Mouse (Mus musculus): Measurements from ENCODE around the gene Prdx2. TPM values are rescaled to one million over a fixed set of nuclear protein-coding genes. Genes with fewer than 3 reads are reported as not detected.

Prdx2 gene
- polyA plus RNA-seq, 1 experiment from 2014 or later, result 1,326 TPM

DNA sequence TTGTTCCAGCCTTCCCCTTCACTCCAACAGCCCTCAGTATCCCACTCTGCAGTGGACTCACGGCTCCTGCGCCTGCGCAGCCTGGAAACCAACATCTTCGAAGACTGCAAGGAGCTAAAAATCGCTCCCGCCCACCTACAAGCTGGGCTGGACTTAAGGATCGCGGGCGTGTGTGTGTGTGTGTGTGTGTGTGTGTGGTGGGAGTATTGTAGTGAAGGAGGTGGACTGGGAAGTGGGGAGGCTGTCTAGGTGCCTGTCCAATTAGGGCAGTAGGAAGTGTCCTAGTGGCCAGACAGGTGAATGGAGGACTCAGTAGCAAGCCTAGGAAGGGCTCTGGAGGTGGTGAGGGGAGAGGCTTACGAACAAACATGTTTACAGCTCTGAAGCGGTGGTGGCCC, 24.2 kb upstream of the Prdx2 start:
- Histone ChIP-seq H3K9ac (ENCODE audit: low read length) (no peak overlapping the region), H3K27ac (replicated peaks; ENCODE audit: low read depth, low read length) (no peak overlapping the region), H3K4me2 (ENCODE audit: low read depth, severe bottlenecking) (peak overlapping the region; percentile 72; the same call in 1 of the 2 replicates), H3K9me3 (ENCODE audit: control insufficient read depth, low read length) (no peaks in the 10 kb centered on the region), H3K27me3 (ENCODE audit: control insufficient read depth, insufficient read depth, low read length) (peaks cover 43% of the 10 kb centered on the region), H3K4me1 (ENCODE audit: control insufficient read depth, insufficient read depth, low read length) (peaks cover 9% of the 10 kb centered on the region), H3K36me3 (ENCODE audit: control insufficient read depth, insufficient read depth, low read length) (no peaks in the 10 kb centered on the region), H3K4me3 (ENCODE audit: low read depth, low read length) (no peak overlapping the region)
- DNase-seq (ENCODE audit: low spot score), result no peak
- 0 out of 2 replicates have a peak, but pooled peaks have one; percentile 20 for ATAC-seq (ENCODE audit: insufficient number of reproducible peaks, low FRiP score, low TSS enrichment, low read depth)
- WGBS, result 4% methylated on average over 11 of the region's 11 CpGs

DNA sequence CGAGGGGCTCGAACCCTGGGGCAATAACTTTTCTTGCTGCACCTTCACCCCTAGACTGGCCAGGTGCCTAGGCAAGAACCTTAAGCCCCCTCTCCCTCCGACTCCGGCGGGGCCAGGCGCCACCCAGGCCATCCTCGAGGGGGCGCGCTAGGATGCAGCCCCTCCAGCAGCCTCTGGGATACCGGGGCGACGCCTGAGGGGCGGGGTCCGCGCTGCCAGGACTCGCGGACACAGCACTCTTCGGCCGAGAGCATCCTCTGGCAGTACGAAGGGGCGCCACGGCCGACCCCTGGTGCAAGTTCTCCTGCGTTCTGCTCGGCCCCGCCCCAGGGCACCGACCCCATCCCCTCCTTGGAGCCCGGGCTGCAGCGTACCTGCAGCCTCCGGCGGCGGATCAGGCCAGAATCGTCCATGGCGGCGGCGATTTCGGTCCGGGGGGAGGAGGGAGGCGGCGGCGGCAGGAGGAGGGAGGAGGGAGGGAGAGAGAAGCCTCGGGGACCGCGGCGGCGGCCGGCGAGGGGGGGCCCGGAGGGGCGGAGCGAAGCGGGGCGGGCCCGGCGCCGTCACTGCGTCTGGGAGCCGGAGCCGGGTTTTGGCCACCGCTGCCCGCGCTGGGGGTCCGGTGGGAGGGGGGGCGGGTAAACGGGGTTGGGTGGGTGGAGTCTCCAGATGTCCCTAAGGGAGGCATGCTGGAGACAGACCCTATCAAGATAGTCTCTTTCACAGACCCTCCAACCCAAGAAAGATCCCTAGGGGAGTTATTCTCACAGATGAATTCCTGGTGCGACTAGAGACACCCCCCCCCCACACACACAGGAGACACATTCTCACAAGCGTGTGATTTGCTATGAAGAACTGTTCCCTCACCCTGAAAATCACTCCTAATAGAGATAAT, 23.5 kb upstream of the Prdx2 start:
- peak overlapping the region; percentile 37 for H3K4me3 ChIP-seq (ENCODE audit: low read depth, low read length)
- ATAC-seq (ENCODE audit: insufficient number of reproducible peaks, low FRiP score, low TSS enrichment, low read depth), result peak; percentile 51; the same call in 1 of the 2 replicates
- H3K4me2 ChIP-seq (ENCODE audit: low read depth, severe bottlenecking), result peak overlapping the region; percentile 72
- H3K9ac ChIP-seq (ENCODE audit: low read length), result no peak overlapping the region
- under 1% methylated on average over 48 of the region's 67 CpGs for WGBS
- peaks cover 9% of the 10 kb centered on the region for H3K4me1 ChIP-seq (ENCODE audit: control insufficient read depth, insufficient read depth, low read length)
- no peaks in the 10 kb centered on the region for H3K36me3 ChIP-seq (ENCODE audit: control insufficient read depth, insufficient read depth, low read length)
- no peak overlapping the region for H3K27ac ChIP-seq (replicated peaks; ENCODE audit: low read depth, low read length)
- H3K27me3 ChIP-seq (ENCODE audit: control insufficient read depth, insufficient read depth, low read length), result peaks cover 49% of the 10 kb centered on the region
- peak; percentile 61 for DNase-seq (ENCODE audit: low spot score)
- H3K9me3 ChIP-seq (ENCODE audit: control insufficient read depth, low read length), result no peaks in the 10 kb centered on the region

GRCm38 (mm10) chr8:84946528-84947240, 22.7 kb upstream of the Prdx2 start, which contains the start of gene Rtbdn:
Gene Rtbdn, plus strand, starts transcription at chr8:84946991.
- Histone ChIP-seq H3K9me3 (ENCODE audit: control insufficient read depth, low read length) (no peaks in the 10 kb centered on the region), H3K9ac (ENCODE audit: low read length) (no peak within 1 kb of the TSS), H3K27ac (replicated peaks; ENCODE audit: low read depth, low read length) (no peak within 1 kb of the TSS), H3K36me3 (ENCODE audit: control insufficient read depth, insufficient read depth, low read length) (no peaks in the 10 kb centered on the region), H3K4me1 (ENCODE audit: control insufficient read depth, insufficient read depth, low read length) (peaks cover 9% of the 10 kb centered on the region), H3K4me3 (ENCODE audit: low read depth, low read length) (peak within 1 kb of the TSS; percentile 37), H3K27me3 (ENCODE audit: control insufficient read depth, insufficient read depth, low read length) (peaks cover 49% of the 10 kb centered on the region), H3K4me2 (ENCODE audit: low read depth, severe bottlenecking) (peak within 1 kb of the TSS; percentile 72)
- 13% methylated on average over 17 of the region's 17 CpGs for WGBS
- ATAC-seq (ENCODE audit: insufficient number of reproducible peaks, low FRiP score, low TSS enrichment, low read depth) (no peak), DNase-seq (ENCODE audit: low spot score) (no peak)

- WGBS, result 15% methylated on average over 9 of the region's 9 CpGs
- peaks cover 9% of the 10 kb centered on the region for H3K4me1 ChIP-seq (ENCODE audit: control insufficient read depth, insufficient read depth, low read length)
- DNase-seq (ENCODE audit: low spot score), result peak; percentile 81
- H3K36me3 ChIP-seq (ENCODE audit: control insufficient read depth, insufficient read depth, low read length), result no peaks in the 10 kb centered on the region
- no peak overlapping the region for H3K9ac ChIP-seq (ENCODE audit: low read length)
- H3K27ac ChIP-seq (replicated peaks; ENCODE audit: low read depth, low read length), result no peak overlapping the region
- no peak overlapping the region for H3K4me2 ChIP-seq (ENCODE audit: low read depth, severe bottlenecking)
- H3K4me3 ChIP-seq (ENCODE audit: low read depth, low read length), result no peak overlapping the region
- H3K27me3 ChIP-seq (ENCODE audit: control insufficient read depth, insufficient read depth, low read length), result peaks cover 49% of the 10 kb centered on the region
- H3K9me3 ChIP-seq (ENCODE audit: control insufficient read depth, low read length), result no peaks in the 10 kb centered on the region
- ATAC-seq (ENCODE audit: insufficient number of reproducible peaks, low FRiP score, low TSS enrichment, low read depth), result no peak
These were observed 22.2 kb upstream of the Prdx2 start for GRCm38 (mm10) chr8:84947241-84947545.

DNA sequence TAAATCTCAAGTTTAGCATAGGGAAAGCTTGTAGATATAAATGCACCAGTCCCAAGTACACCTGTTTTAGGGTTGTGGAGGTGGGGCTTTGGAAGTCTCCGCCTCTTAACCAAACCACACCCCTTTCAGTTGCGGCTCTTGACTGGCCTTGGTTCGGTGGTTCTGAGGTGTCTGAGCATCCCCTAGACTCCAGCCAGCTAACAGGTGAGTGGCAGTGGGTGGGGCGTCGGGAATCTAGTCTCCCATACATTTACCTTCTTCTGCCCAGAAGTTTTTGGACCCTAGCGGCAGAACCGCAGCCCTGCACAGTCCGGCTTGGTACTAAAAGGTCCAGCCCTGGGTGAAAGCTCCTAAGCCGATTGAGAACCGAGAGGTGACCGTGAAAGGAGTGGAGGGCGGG, 19.6 kb upstream of the Prdx2 start:
- Histone ChIP-seq H3K36me3 (ENCODE audit: control insufficient read depth, insufficient read depth, low read length) (no peaks in the 10 kb centered on the region), H3K9me3 (ENCODE audit: control insufficient read depth, low read length) (no peaks in the 10 kb centered on the region), H3K27ac (replicated peaks; ENCODE audit: low read depth, low read length) (no peak overlapping the region), H3K9ac (ENCODE audit: low read length) (no peak overlapping the region), H3K4me3 (ENCODE audit: low read depth, low read length) (no peak overlapping the region), H3K27me3 (ENCODE audit: control insufficient read depth, insufficient read depth, low read length) (peaks cover 36% of the 10 kb centered on the region), H3K4me2 (ENCODE audit: low read depth, severe bottlenecking) (no peak overlapping the region), H3K4me1 (ENCODE audit: control insufficient read depth, insufficient read depth, low read length) (peaks cover 9% of the 10 kb centered on the region)
- WGBS, result 24% methylated on average over 12 of the region's 12 CpGs
- ATAC-seq (ENCODE audit: insufficient number of reproducible peaks, low FRiP score, low TSS enrichment, low read depth) (no peak), DNase-seq (ENCODE audit: low spot score) (no peak)

GRCm38 (mm10) chr8:84952612-84953255, 16.7 kb upstream of the Prdx2 start:
- H3K4me2 ChIP-seq (ENCODE audit: low read depth, severe bottlenecking), result no peak overlapping the region
- WGBS, result 8% methylated on average over 18 of the region's 18 CpGs
- peaks cover 3% of the 10 kb centered on the region; the same call in 1 of the 2 replicates for H3K36me3 ChIP-seq (ENCODE audit: control insufficient read depth, insufficient read depth, low read length)
- no peak overlapping the region for H3K9ac ChIP-seq (ENCODE audit: low read length)
- peaks cover 10% of the 10 kb centered on the region; the same call in 1 of the 2 replicates for H3K27me3 ChIP-seq (ENCODE audit: control insufficient read depth, insufficient read depth, low read length)
- no peak overlapping the region for H3K4me3 ChIP-seq (ENCODE audit: low read depth, low read length)
- ATAC-seq (ENCODE audit: insufficient number of reproducible peaks, low FRiP score, low TSS enrichment, low read depth), result no peak
- no peak for DNase-seq (ENCODE audit: low spot score)
- no peaks in the 10 kb centered on the region for H3K4me1 ChIP-seq (ENCODE audit: control insufficient read depth, insufficient read depth, low read length)
- H3K9me3 ChIP-seq (ENCODE audit: control insufficient read depth, low read length), result no peaks in the 10 kb centered on the region
- no peak overlapping the region for H3K27ac ChIP-seq (replicated peaks; ENCODE audit: low read depth, low read length)

DNA sequence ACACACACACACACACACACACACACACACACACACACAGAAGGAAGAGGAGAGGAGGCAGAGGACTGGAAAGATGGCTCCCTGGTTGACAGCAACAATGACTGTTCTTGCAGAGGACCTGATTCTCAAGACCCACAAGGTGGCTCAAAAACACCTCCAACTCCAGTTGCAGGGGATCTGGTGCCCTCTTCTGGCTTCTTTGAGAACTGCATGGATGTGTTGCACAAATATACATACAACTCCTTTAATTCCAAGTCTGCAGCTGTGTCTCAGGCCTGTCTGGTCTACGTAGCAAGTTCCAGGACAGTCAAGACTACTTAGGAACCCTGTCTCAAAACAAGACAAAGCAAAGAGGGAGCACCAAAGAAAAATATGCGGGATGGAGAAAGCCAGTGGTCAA, 12.6 kb upstream of the Prdx2 start:
- H3K27ac ChIP-seq (replicated peaks; ENCODE audit: low read depth, low read length), result no peak overlapping the region
- no peaks in the 10 kb centered on the region for H3K4me1 ChIP-seq (ENCODE audit: control insufficient read depth, insufficient read depth, low read length)
- no peak overlapping the region for H3K4me3 ChIP-seq (ENCODE audit: low read depth, low read length)
- no peaks in the 10 kb centered on the region for H3K27me3 ChIP-seq (ENCODE audit: control insufficient read depth, insufficient read depth, low read length)
- H3K36me3 ChIP-seq (ENCODE audit: control insufficient read depth, insufficient read depth, low read length), result peaks cover 5% of the 10 kb centered on the region; the same call in 1 of the 2 replicates
- H3K9ac ChIP-seq (ENCODE audit: low read length), result no peak overlapping the region
- no peak overlapping the region for H3K4me2 ChIP-seq (ENCODE audit: low read depth, severe bottlenecking)
- DNase-seq (ENCODE audit: low spot score) (peak; percentile 88), ATAC-seq (ENCODE audit: insufficient number of reproducible peaks, low FRiP score, low TSS enrichment, low read depth) (no peak)
- WGBS, result 46% methylated on average over 2 of the region's 2 CpGs
- no peaks in the 10 kb centered on the region for H3K9me3 ChIP-seq (ENCODE audit: control insufficient read depth, low read length)

DNA sequence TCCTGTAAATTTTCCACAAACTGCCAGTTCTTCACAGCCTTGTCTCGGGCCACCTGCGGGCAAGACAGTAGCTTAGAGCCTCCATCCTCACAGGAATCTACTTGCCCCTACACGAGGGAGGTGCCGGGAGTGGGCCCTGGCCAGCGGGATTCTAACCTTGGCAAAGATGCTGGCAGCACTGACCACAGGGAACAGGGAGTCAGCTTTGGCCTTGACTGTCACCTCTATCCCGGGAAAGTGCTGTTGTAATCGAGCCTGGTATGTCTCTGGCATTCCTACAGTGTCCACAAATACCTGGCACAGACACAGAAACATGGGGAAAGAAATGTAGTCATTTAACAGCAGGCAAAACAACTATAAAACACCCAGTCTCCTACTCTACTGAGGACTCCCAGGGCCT, 9.6 kb upstream of the Prdx2 start:
- Histone ChIP-seq H3K4me3 (ENCODE audit: low read depth, low read length) (no peak overlapping the region), H3K27me3 (ENCODE audit: control insufficient read depth, insufficient read depth, low read length) (no peaks in the 10 kb centered on the region), H3K4me1 (ENCODE audit: control insufficient read depth, insufficient read depth, low read length) (peaks cover under 1% of the 10 kb centered on the region), H3K9me3 (ENCODE audit: control insufficient read depth, low read length) (no peaks in the 10 kb centered on the region), H3K27ac (replicated peaks; ENCODE audit: low read depth, low read length) (no peak overlapping the region), H3K4me2 (ENCODE audit: low read depth, severe bottlenecking) (no peak overlapping the region), H3K9ac (ENCODE audit: low read length) (no peak overlapping the region), H3K36me3 (ENCODE audit: control insufficient read depth, insufficient read depth, low read length) (peaks cover 5% of the 10 kb centered on the region; the same call in 1 of the 2 replicates)
- 91% methylated on average over 7 of the region's 7 CpGs for WGBS
- ATAC-seq (ENCODE audit: insufficient number of reproducible peaks, low FRiP score, low TSS enrichment, low read depth), result no peak
- DNase-seq (ENCODE audit: low spot score), result no peak

All from limb, embryonic 11.5 days (tissue).